8 mouse cellular contexts compared by ENCODE assay signal in the genomic region with DNA sequence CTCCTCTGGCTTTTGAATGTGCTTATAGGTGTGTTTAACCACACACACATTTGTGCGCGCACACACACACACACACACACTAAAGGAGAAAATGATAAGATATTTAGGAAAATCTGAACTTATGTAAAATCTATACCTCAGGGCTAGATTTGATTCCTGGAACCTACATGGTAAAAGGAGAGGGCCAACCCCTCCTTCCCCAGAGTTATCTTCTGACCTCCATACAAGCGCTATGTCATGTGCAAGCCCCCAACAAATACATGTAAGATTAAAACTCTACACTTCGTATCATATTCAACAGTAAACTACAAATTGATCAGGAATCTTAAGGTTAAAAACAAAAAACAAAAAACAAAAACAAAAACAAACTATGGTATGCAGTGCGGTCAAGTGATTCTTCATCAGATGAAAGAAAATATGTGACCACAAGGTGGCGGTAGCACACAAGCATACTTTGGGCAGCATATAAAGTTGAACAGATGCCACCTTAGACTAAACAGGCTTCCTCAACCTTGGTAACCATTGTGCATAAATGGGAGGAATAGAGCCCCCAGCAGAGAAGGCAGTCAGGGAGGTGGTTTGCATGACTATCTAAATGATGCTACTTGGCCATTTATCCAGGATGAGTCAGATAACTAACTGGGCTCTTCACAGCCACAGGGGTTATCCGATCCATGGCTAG. TPM values are rescaled to one million over a fixed set of nuclear protein-coding genes. Genes with fewer than 3 reads are reported as not detected.
A peak's percentile ranks its signal among the peaks of the same experiment; 100 is the strongest.
DNase-seq lines count a peak whose midpoint lies in the region; ATAC-seq and TF ChIP-seq lines count a peak whose summit lies in the region.

No protein-coding gene starts in this region.

- H3K4me2 ChIP-seq in limb, embryonic 11.5 days (ENCODE audit: low read depth, severe bottlenecking), result no peak overlapping the region
- no peak overlapping the region for H3K4me2 ChIP-seq in midbrain, embryonic 16.5 days (ENCODE audit: low read length)

- H3K36me3 ChIP-seq in kidney, adult 2 months (ENCODE audit: control insufficient read depth, insufficient read depth, low read length), result peaks cover 22% of the 10 kb centered on the region
- H3K36me3 ChIP-seq in limb, embryonic 11.5 days (ENCODE audit: control insufficient read depth, insufficient read depth, low read length), result peaks cover 25% of the 10 kb centered on the region
- H3K36me3 ChIP-seq in midbrain, embryonic 16.5 days (ENCODE audit: control insufficient read depth, insufficient read depth, low read length), result peaks cover 33% of the 10 kb centered on the region
- peaks cover 3% of the 10 kb centered on the region for H3K36me3 ChIP-seq in testis, adult 2 months (ENCODE audit: control insufficient read depth, insufficient read depth, low read length)

- no peak overlapping the region for H3K27ac ChIP-seq in cerebellum, adult 2 months (ENCODE audit: insufficient read depth, low read length)
- no peak overlapping the region for H3K27ac ChIP-seq in kidney, adult 2 months (ENCODE audit: insufficient read depth, low read depth, low read length)
- no peak overlapping the region for H3K27ac ChIP-seq in limb, embryonic 11.5 days (replicated peaks; ENCODE audit: low read depth, low read length)
- H3K27ac ChIP-seq in midbrain, embryonic 16.5 days (ENCODE audit: low read length), result no peak overlapping the region
- no peak overlapping the region for H3K27ac ChIP-seq in testis, adult 2 months (ENCODE audit: control insufficient read depth, insufficient read depth, low read depth, low read length)

- no peak overlapping the region for H3K9ac ChIP-seq in limb, embryonic 11.5 days (ENCODE audit: low read length)
- H3K9ac ChIP-seq in midbrain, embryonic 16.5 days (ENCODE audit: low read depth, low read length), result no peak overlapping the region

- ATAC-seq in limb, embryonic 11.5 days (ENCODE audit: insufficient number of reproducible peaks, low FRiP score, low TSS enrichment, low read depth), result no peak
- peak; percentile 77 for ATAC-seq in midbrain, embryonic 16.5 days

- WGBS in cerebellum, adult 2 months, result 44% methylated on average over 7 of the region's 7 CpGs
- 57% methylated on average over 7 of the region's 7 CpGs for WGBS in kidney, adult 2 months
- WGBS in limb, embryonic 11.5 days, result 59% methylated on average over 7 of the region's 7 CpGs
- WGBS in midbrain, embryonic 16.5 days, result 59% methylated on average over 7 of the region's 7 CpGs

- no peaks in the 10 kb centered on the region for H3K4me1 ChIP-seq in cerebellum, adult 2 months (ENCODE audit: control insufficient read depth, insufficient read depth, low read length)
- no peaks in the 10 kb centered on the region for H3K4me1 ChIP-seq in kidney, adult 2 months (ENCODE audit: control insufficient read depth, insufficient read depth, low read length)
- no peaks in the 10 kb centered on the region for H3K4me1 ChIP-seq in limb, embryonic 11.5 days (ENCODE audit: control insufficient read depth, insufficient read depth, low read length)
- no peaks in the 10 kb centered on the region for H3K4me1 ChIP-seq in midbrain, embryonic 16.5 days (ENCODE audit: control insufficient read depth, insufficient read depth, low read length)
- H3K4me1 ChIP-seq in testis, adult 2 months (ENCODE audit: control insufficient read depth, insufficient read depth, low read length), result no peaks in the 10 kb centered on the region

- H3K9me3 ChIP-seq in limb, embryonic 11.5 days (ENCODE audit: control insufficient read depth, low read length), result peaks cover 6% of the 10 kb centered on the region; the same call in 1 of the 2 replicates
- H3K9me3 ChIP-seq in midbrain, embryonic 16.5 days (replicated peaks; ENCODE audit: control insufficient read depth, low read length, poor library complexity, severe bottlenecking), result no peaks in the 10 kb centered on the region

- no peak for TF ChIP-seq POLR2A in cerebellum, adult 2 months (IDR thresholded peaks at IDR 0.05; ENCODE audit: borderline replicate concordance, insufficient read depth, low read length)
- no peak for TF ChIP-seq POLR2A in kidney, adult 2 months (IDR thresholded peaks at IDR 0.05; ENCODE audit: low read depth, low read length)
- no peak for TF ChIP-seq POLR2A in testis, adult 2 months (IDR thresholded peaks at IDR 0.05; ENCODE audit: control insufficient read depth, low read depth, low read length)

- TF ChIP-seq CTCF in cerebellum, adult 2 months (IDR thresholded peaks at IDR 0.05; ENCODE audit: borderline replicate concordance, insufficient read depth, low read depth, low read length), result peak; percentile 68
- TF ChIP-seq CTCF in kidney, adult 2 months (conservative IDR thresholded peaks at IDR 0.05; ENCODE audit: insufficient read depth, insufficient read length, low read depth, low read length), result peak; percentile 52
- peak; percentile 28; the same call in 1 of the 2 replicates for TF ChIP-seq CTCF in testis, adult 2 months (IDR thresholded peaks at IDR 0.05; ENCODE audit: control insufficient read depth, insufficient read depth, insufficient replicate concordance, low read depth, low read length)

- no peaks in the 10 kb centered on the region for H3K27me3 ChIP-seq in cerebellum, adult 2 months (ENCODE audit: control insufficient read depth, insufficient read depth, low read length)
- H3K27me3 ChIP-seq in kidney, adult 2 months (replicated peaks; ENCODE audit: control insufficient read depth, insufficient read depth, low read length), result no peaks in the 10 kb centered on the region
- no peaks in the 10 kb centered on the region for H3K27me3 ChIP-seq in limb, embryonic 11.5 days (ENCODE audit: control insufficient read depth, insufficient read depth, low read length)
- H3K27me3 ChIP-seq in midbrain, embryonic 16.5 days (ENCODE audit: control insufficient read depth, insufficient read depth, low read depth, low read length), result no peaks in the 10 kb centered on the region; the same call in 1 of the 2 replicates
- no peaks in the 10 kb centered on the region for H3K27me3 ChIP-seq in testis, adult 2 months (ENCODE audit: control insufficient read depth, insufficient read depth, low read length)

- peak; percentile 37 for DNase-seq in ovary, postnatal 14 days (ENCODE audit: low spot score)
- no peak for DNase-seq in ovary, adult 18-20 months (ENCODE audit: low spot score)
- peak; percentile 57 to 67 for DNase-seq in cerebellum, adult 2 months
- peak; percentile 77 for DNase-seq in forelimb bud, embryonic 11.5 days (ENCODE audit: low read depth, low spot score)
- DNase-seq in kidney, adult 2 months, result peak; percentile 81
- DNase-seq in limb, embryonic 11.5 days (ENCODE audit: low spot score), result peak; percentile 73

- H3K4me3 ChIP-seq in cerebellum, adult 2 months (replicated peaks; ENCODE audit: insufficient read depth, low read depth, low read length), result no peak overlapping the region
- H3K4me3 ChIP-seq in kidney, adult 2 months (ENCODE audit: insufficient read depth, low read depth, low read length), result no peak overlapping the region
- H3K4me3 ChIP-seq in limb, embryonic 11.5 days (ENCODE audit: low read depth, low read length), result no peak overlapping the region
- no peak overlapping the region for H3K4me3 ChIP-seq in midbrain, embryonic 16.5 days (ENCODE audit: low read depth, low read length)
- H3K4me3 ChIP-seq in testis, adult 2 months (ENCODE audit: control insufficient read depth, low read depth, low read length), result no peak overlapping the region

RNA-seq across cellular contexts. Expression of a gene that starts 6.9 kb away (rescaled TPM):
- 10.7 and 10.8 TPM in 2 replicates for polyA plus RNA-seq in cerebellum, adult 2 months (2012; rRNA removed)
- 1.5 and 2.2 TPM in 2 replicates for polyA plus RNA-seq in kidney, adult 2 months (2012; rRNA removed)
- polyA plus RNA-seq in limb, embryonic 11.5 days (2014; fragmentation: Nextera tagmentation; extraction: Ambion mirVana), result 28.8 and 31.9 TPM in 2 replicates
- polyA plus RNA-seq in midbrain, embryonic 16.5 days (2015; fragmentation: Nextera tagmentation; extraction: Ambion mirVana), result 13.5 and 16.7 TPM in 2 replicates
- 1.5 and 2.3 TPM in 2 replicates for polyA plus RNA-seq in testis, adult 2 months (2012; rRNA removed)

RNA-seq across cellular contexts. Expression of a gene that starts 25.6 kb away (rescaled TPM):
- 22.4 and 23.5 TPM in 2 replicates for polyA plus RNA-seq in cerebellum, adult 2 months (2012; rRNA removed)
- 4.6 and 5.6 TPM in 2 replicates for polyA plus RNA-seq in kidney, adult 2 months (2012; rRNA removed)
- polyA plus RNA-seq in limb, embryonic 11.5 days (2014; fragmentation: Nextera tagmentation; extraction: Ambion mirVana), result 24.9 and 27.1 TPM in 2 replicates
- 33.2 and 35.0 TPM in 2 replicates for polyA plus RNA-seq in midbrain, embryonic 16.5 days (2015; fragmentation: Nextera tagmentation; extraction: Ambion mirVana)
- polyA plus RNA-seq in testis, adult 2 months (2012; rRNA removed), result 8.8 and 9.4 TPM in 2 replicates

RNA-seq across cellular contexts. Expression of a gene that starts 54.3 kb away (rescaled TPM):
- 19.5 and 23.6 TPM in 2 replicates for polyA plus RNA-seq in cerebellum, adult 2 months (2012; rRNA removed)
- polyA plus RNA-seq in kidney, adult 2 months (2012; rRNA removed), result 4.7 and 6.6 TPM in 2 replicates
- polyA plus RNA-seq in limb, embryonic 11.5 days (2014; fragmentation: Nextera tagmentation; extraction: Ambion mirVana), result 147 and 159 TPM in 2 replicates
- polyA plus RNA-seq in midbrain, embryonic 16.5 days (2015; fragmentation: Nextera tagmentation; extraction: Ambion mirVana), result 109 and 135 TPM in 2 replicates
- 2.1 and 2.5 TPM in 2 replicates for polyA plus RNA-seq in testis, adult 2 months (2012; rRNA removed)
